Mouse (Mus musculus): ENCODE results near the gene Armh2.
A peak's percentile ranks its signal among the peaks of the same experiment; 100 is the strongest.

DNA sequence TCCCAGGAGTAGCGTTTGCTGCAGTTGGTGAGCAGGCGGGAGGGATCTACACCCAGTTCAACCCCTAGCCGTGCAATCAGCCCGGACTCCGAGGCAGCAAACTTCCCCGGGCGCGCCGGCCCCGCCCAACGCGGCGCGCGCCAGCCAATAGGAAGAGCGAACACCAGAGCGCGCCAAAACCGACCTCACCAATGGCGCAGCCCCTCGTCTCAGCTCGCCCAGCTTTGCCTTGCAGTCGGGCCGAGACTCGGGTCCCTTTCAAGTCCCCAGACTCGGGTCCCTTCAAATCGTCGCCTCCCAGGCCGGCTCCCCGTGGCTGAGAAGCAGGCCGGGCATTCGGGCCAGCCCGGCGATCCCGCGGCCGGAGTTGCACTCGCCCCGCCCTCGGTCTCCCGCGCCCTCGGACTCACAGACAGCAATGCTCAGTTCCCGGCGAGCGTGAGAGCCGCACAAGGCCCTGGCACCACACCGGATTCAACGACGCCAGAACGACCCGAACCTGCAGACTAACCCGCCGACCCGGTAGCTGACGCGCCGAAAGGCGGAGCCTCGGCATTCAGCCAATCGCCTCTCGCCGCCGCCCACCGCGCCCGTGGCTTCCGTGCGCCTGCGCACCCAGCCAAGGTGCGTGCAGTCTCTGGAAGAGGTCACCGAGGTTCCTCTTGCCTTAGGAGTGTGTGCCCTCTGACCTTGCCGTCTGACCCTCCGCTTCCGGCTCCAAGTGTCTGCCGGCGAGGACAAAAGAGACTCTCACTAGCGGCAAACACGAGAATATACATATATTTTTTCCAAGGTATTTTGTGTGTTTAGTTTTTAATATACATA, 20.6 kb downstream of the Armh2 start, which contains the start of gene Gmnn:
- TF ChIP-seq POLR2A (IDR thresholded peaks at IDR 0.05; ENCODE audit: low read depth, low read length): peak; percentile 91
- no peak for TF ChIP-seq CTCF (IDR thresholded peaks at IDR 0.05; ENCODE audit: borderline replicate concordance, insufficient read depth, low read length)

Data from embryonic fibroblast, embryonic 13.5 days (primary cell).